Mouse (Mus musculus): ENCODE measurements around the gene Mpped1. TPM values are rescaled to one million over a fixed set of nuclear protein-coding genes. Genes with fewer than 3 reads are reported as not detected.

Mpped1 gene
- polyA plus RNA-seq, 1 experiment from 2014 or later, result 0.70 TPM

- Histone ChIP-seq H3K27ac (no peak overlapping the region), H3K9ac (no peak overlapping the region), H3K4me3 (replicated peaks) (no peak overlapping the region), H3K27me3 (0 out of 2 replicates have a peak, but pooled peaks cover 5% of the 10 kb centered on the region), H3K4me1 (no peaks in the 10 kb centered on the region), H3K4me2 (no peak overlapping the region), H3K36me3 (no peaks in the 10 kb centered on the region), H3K9me3 (replicated peaks) (no peaks in the 10 kb centered on the region)
- no peak for ATAC-seq (replicated peaks; ENCODE audit: low FRiP score)
- 74% methylated on average over 9 of the region's 9 CpGs for WGBS
Measured at GRCm38 (mm10) chr15:83848193-83848592, 68.9 kb downstream of the Mpped1 start.

GRCm38 (mm10) chr15:83853400-83853811 is 74.1 kb downstream of the Mpped1 start:
- Histone ChIP-seq H3K9ac (no peak overlapping the region), H3K27me3 (no peaks in the 10 kb centered on the region), H3K36me3 (no peaks in the 10 kb centered on the region), H3K9me3 (replicated peaks) (no peaks in the 10 kb centered on the region), H3K4me3 (replicated peaks) (no peak overlapping the region), H3K4me1 (no peaks in the 10 kb centered on the region), H3K27ac (no peak overlapping the region), H3K4me2 (no peak overlapping the region)
- ATAC-seq (replicated peaks; ENCODE audit: low FRiP score), result no peak
- 71% methylated on average over 5 of the region's 5 CpGs for WGBS

- Histone ChIP-seq H3K27me3 (no peaks in the 10 kb centered on the region), H3K36me3 (no peaks in the 10 kb centered on the region), H3K4me3 (replicated peaks) (no peak overlapping the region), H3K4me1 (no peaks in the 10 kb centered on the region), H3K4me2 (no peak overlapping the region), H3K9me3 (replicated peaks) (no peaks in the 10 kb centered on the region), H3K9ac (no peak overlapping the region), H3K27ac (no peak overlapping the region)
- ATAC-seq (replicated peaks; ENCODE audit: low FRiP score), result no peak
- 14% methylated on average over 8 of the region's 8 CpGs for WGBS
Measured at GRCm38 (mm10) chr15:83857129-83857528, 77.9 kb downstream of the Mpped1 start.

GRCm38 (mm10) chr15:83865626-83866025 is 86.4 kb downstream of the Mpped1 start:
- no peaks in the 10 kb centered on the region for H3K9me3 ChIP-seq (replicated peaks)
- no peak overlapping the region for H3K4me3 ChIP-seq (replicated peaks)
- ATAC-seq (replicated peaks; ENCODE audit: low FRiP score), result no peak
- WGBS, result 88% methylated on average over 5 of the region's 5 CpGs
- H3K36me3 ChIP-seq, result no peaks in the 10 kb centered on the region
- H3K4me2 ChIP-seq, result no peak overlapping the region
- no peak overlapping the region for H3K9ac ChIP-seq
- H3K27me3 ChIP-seq, result peaks cover 6% of the 10 kb centered on the region
- 0 out of 2 replicates have a peak, but pooled peaks cover 1% of the 10 kb centered on the region for H3K4me1 ChIP-seq
- H3K27ac ChIP-seq, result no peak overlapping the region

- Histone ChIP-seq H3K9ac (no peak overlapping the region), H3K36me3 (no peaks in the 10 kb centered on the region), H3K4me1 (0 out of 2 replicates have a peak, but pooled peaks cover 7% of the 10 kb centered on the region), H3K4me2 (peak overlapping the region; percentile 25; the same call in 1 of the 2 replicates), H3K27ac (no peak overlapping the region), H3K9me3 (replicated peaks) (no peaks in the 10 kb centered on the region), H3K4me3 (replicated peaks) (no peak overlapping the region), H3K27me3 (peaks cover 14% of the 10 kb centered on the region)
- ATAC-seq (replicated peaks; ENCODE audit: low FRiP score), result no peak
- WGBS, result 10% methylated on average over 17 of the region's 17 CpGs
Measured at GRCm38 (mm10) chr15:83870936-83871335, 91.7 kb downstream of the Mpped1 start.

- H3K4me3 ChIP-seq (replicated peaks), result no peak overlapping the region
- H3K36me3 ChIP-seq, result no peaks in the 10 kb centered on the region
- no peaks in the 10 kb centered on the region for H3K9me3 ChIP-seq (replicated peaks)
- no peaks in the 10 kb centered on the region for H3K27me3 ChIP-seq
- no peak for ATAC-seq (replicated peaks; ENCODE audit: low FRiP score)
- H3K4me1 ChIP-seq, result no peaks in the 10 kb centered on the region
- 51% methylated on average over 11 of the region's 11 CpGs for WGBS
- no peak overlapping the region for H3K27ac ChIP-seq
- H3K4me2 ChIP-seq, result no peak overlapping the region
- H3K9ac ChIP-seq, result no peak overlapping the region
Measured at GRCm38 (mm10) chr15:83877155-83877866, 98.0 kb downstream of the Mpped1 start.

- Histone ChIP-seq H3K9ac (no peak overlapping the region), H3K4me3 (replicated peaks) (no peak overlapping the region), H3K4me1 (no peaks in the 10 kb centered on the region), H3K9me3 (replicated peaks) (no peaks in the 10 kb centered on the region), H3K36me3 (no peaks in the 10 kb centered on the region), H3K27me3 (no peaks in the 10 kb centered on the region), H3K27ac (no peak overlapping the region), H3K4me2 (no peak overlapping the region)
- no peak for ATAC-seq (replicated peaks; ENCODE audit: low FRiP score)
- 72% methylated on average over 2 of the region's 2 CpGs for WGBS
Measured at GRCm38 (mm10) chr15:83877898-83878297, 98.6 kb downstream of the Mpped1 start.

- 21% methylated on average over 5 of the region's 5 CpGs for WGBS
- Histone ChIP-seq H3K4me2 (no peak overlapping the region), H3K36me3 (no peaks in the 10 kb centered on the region), H3K27me3 (no peaks in the 10 kb centered on the region), H3K9ac (no peak overlapping the region), H3K9me3 (replicated peaks) (no peaks in the 10 kb centered on the region), H3K4me1 (no peaks in the 10 kb centered on the region), H3K4me3 (replicated peaks) (no peak overlapping the region), H3K27ac (no peak overlapping the region)
- no peak for ATAC-seq (replicated peaks; ENCODE audit: low FRiP score)
Measured at GRCm38 (mm10) chr15:83879845-83880244, 100.6 kb downstream of the Mpped1 start.

- no peaks in the 10 kb centered on the region for H3K4me1 ChIP-seq
- no peak overlapping the region for H3K4me2 ChIP-seq
- 92% methylated on average over 8 of the region's 8 CpGs for WGBS
Measured at GRCm38 (mm10) chr15:83883821-83884220, 104.6 kb downstream of the Mpped1 start.

GRCm38 (mm10) chr15:83884291-83884690 is 105.0 kb downstream of the Mpped1 start:
- no peak overlapping the region for H3K4me3 ChIP-seq (replicated peaks)
- no peak for ATAC-seq (replicated peaks; ENCODE audit: low FRiP score)
- no peak overlapping the region for H3K27ac ChIP-seq
- no peak overlapping the region for H3K4me2 ChIP-seq
- no peaks in the 10 kb centered on the region for H3K4me1 ChIP-seq
- H3K27me3 ChIP-seq, result no peaks in the 10 kb centered on the region
- H3K9me3 ChIP-seq (replicated peaks), result no peaks in the 10 kb centered on the region
- 91% methylated on average over 9 of the region's 9 CpGs for WGBS
- H3K9ac ChIP-seq, result no peak overlapping the region
- H3K36me3 ChIP-seq, result no peaks in the 10 kb centered on the region

More at GRCm38 (mm10) chr15:83883821-83884220, 104.6 kb downstream of the Mpped1 start:
- Histone ChIP-seq H3K27ac (no peak overlapping the region), H3K27me3 (no peaks in the 10 kb centered on the region), H3K9ac (no peak overlapping the region), H3K36me3 (no peaks in the 10 kb centered on the region), H3K4me3 (replicated peaks) (no peak overlapping the region), H3K9me3 (replicated peaks) (no peaks in the 10 kb centered on the region)
- ATAC-seq (replicated peaks; ENCODE audit: low FRiP score), result no peak

- Histone ChIP-seq H3K4me3 (replicated peaks) (no peak overlapping the region), H3K27ac (no peak overlapping the region), H3K27me3 (no peaks in the 10 kb centered on the region), H3K4me2 (no peak overlapping the region), H3K36me3 (no peaks in the 10 kb centered on the region), H3K4me1 (no peaks in the 10 kb centered on the region), H3K9me3 (replicated peaks) (no peaks in the 10 kb centered on the region), H3K9ac (no peak overlapping the region)
- ATAC-seq (replicated peaks; ENCODE audit: low FRiP score), result no peak
- 81% methylated on average over 15 of the region's 15 CpGs for WGBS
Measured at GRCm38 (mm10) chr15:83892871-83893270, 113.6 kb downstream of the Mpped1 start.

- 71% methylated on average over 7 of the region's 7 CpGs for WGBS
- no peaks in the 10 kb centered on the region for H3K9me3 ChIP-seq (replicated peaks)
- no peak overlapping the region for H3K27ac ChIP-seq
- no peaks in the 10 kb centered on the region for H3K4me1 ChIP-seq
- no peak overlapping the region for H3K4me3 ChIP-seq (replicated peaks)
- no peak for ATAC-seq (replicated peaks; ENCODE audit: low FRiP score)
- no peaks in the 10 kb centered on the region for H3K27me3 ChIP-seq
- no peak overlapping the region for H3K4me2 ChIP-seq
- H3K9ac ChIP-seq, result no peak overlapping the region
- no peaks in the 10 kb centered on the region for H3K36me3 ChIP-seq
Measured at GRCm38 (mm10) chr15:83894261-83894660, 115.0 kb downstream of the Mpped1 start.

- Histone ChIP-seq H3K27ac (no peak overlapping the region), H3K4me2 (no peak overlapping the region), H3K27me3 (no peaks in the 10 kb centered on the region), H3K9ac (no peak overlapping the region), H3K4me1 (no peaks in the 10 kb centered on the region), H3K4me3 (replicated peaks) (no peak overlapping the region), H3K36me3 (no peaks in the 10 kb centered on the region), H3K9me3 (replicated peaks) (no peaks in the 10 kb centered on the region)
- ATAC-seq (replicated peaks; ENCODE audit: low FRiP score), result no peak
- 45% methylated on average over 9 of the region's 9 CpGs for WGBS
Measured at GRCm38 (mm10) chr15:83896011-83896410, 116.7 kb downstream of the Mpped1 start.
